Mouse (Mus musculus) limb, embryonic 14.5 days (tissue): ENCODE measurements around the gene Crlf3. TPM values are rescaled to one million over a fixed set of nuclear protein-coding genes. Genes with fewer than 3 reads are reported as not detected.

Experiments used
- polyA plus RNA-seq, 2 experiments: library from polyadenylated mRNA; depleted of rRNA in 1 of 2; stranded (reverse) in 1 of 2; unstranded in 1 of 2; fragments of >200 nt; fragmentation: Nextera tagmentation in 1 of 2; extraction: Ambion mirVana in 1 of 2; gene quantifications; 2 replicates each; pipeline versions ENCODE4 v1.2.1 to v1.2.3; 2012 to 2014

Gene Crlf3
- polyA plus RNA-seq, 2 experiments, result 34.9 to 44.1 TPM

Other genes starting within 250 kb of the Crlf3 start
- gene Utp6, start 118.6 kb downstream of the Crlf3 start, polyA plus RNA-seq (2012; rRNA removed), result 20.1 and 29.9 TPM in 2 replicates
- gene Utp6, start 118.6 kb downstream of the Crlf3 start, polyA plus RNA-seq (2014; fragmentation: Nextera tagmentation; extraction: Ambion mirVana), result 54.8 and 60.4 TPM in 2 replicates
- gene Suz12, start 87.9 kb downstream of the Crlf3 start, polyA plus RNA-seq (2012; rRNA removed), result 26.0 and 28.5 TPM in 2 replicates
- gene Suz12, start 87.9 kb downstream of the Crlf3 start, polyA plus RNA-seq (2014; fragmentation: Nextera tagmentation; extraction: Ambion mirVana), result 20.4 and 22.8 TPM in 2 replicates
- 13.1 and 13.8 TPM in 2 replicates for gene Atad5, start 8.4 kb upstream of the Crlf3 start, polyA plus RNA-seq (2012; rRNA removed)
- gene Atad5, start 8.4 kb upstream of the Crlf3 start, polyA plus RNA-seq (2014; fragmentation: Nextera tagmentation; extraction: Ambion mirVana), result 11.1 and 12.4 TPM in 2 replicates
- 17.2 and 19.2 TPM in 2 replicates for gene Tefm, start 61.2 kb upstream of the Crlf3 start, polyA plus RNA-seq (2012; rRNA removed)
- gene Tefm, start 61.2 kb upstream of the Crlf3 start, polyA plus RNA-seq (2014; fragmentation: Nextera tagmentation; extraction: Ambion mirVana), result 23.8 and 24.3 TPM in 2 replicates
- gene Adap2, start 73.1 kb upstream of the Crlf3 start, polyA plus RNA-seq (2012; rRNA removed), result 1.2 and 2.8 TPM in 2 replicates
- gene Adap2, start 73.1 kb upstream of the Crlf3 start, polyA plus RNA-seq (2014; fragmentation: Nextera tagmentation; extraction: Ambion mirVana), result 1.5 and 2.4 TPM in 2 replicates
- 6.0 and 7.2 TPM in 2 replicates for gene Rnf135, start 102.9 kb upstream of the Crlf3 start, polyA plus RNA-seq (2012; rRNA removed)
- gene Rnf135, start 102.9 kb upstream of the Crlf3 start, polyA plus RNA-seq (2014; fragmentation: Nextera tagmentation; extraction: Ambion mirVana), result 6.0 and 7.2 TPM in 2 replicates
- 40.3 and 41.5 TPM in 2 replicates for gene Rhot1, start 128.0 kb upstream of the Crlf3 start, polyA plus RNA-seq (2012; rRNA removed)
- gene Rhot1, start 128.0 kb upstream of the Crlf3 start, polyA plus RNA-seq (2014; fragmentation: Nextera tagmentation; extraction: Ambion mirVana), result 55.8 and 61.3 TPM in 2 replicates
- gene Rhbdl3, start 219.9 kb upstream of the Crlf3 start, polyA plus RNA-seq (2012; rRNA removed), result 6.0 and 6.8 TPM in 2 replicates
- 4.8 and 6.1 TPM in 2 replicates for gene Rhbdl3, start 219.9 kb upstream of the Crlf3 start, polyA plus RNA-seq (2014; fragmentation: Nextera tagmentation; extraction: Ambion mirVana)